In the genomic region with DNA sequence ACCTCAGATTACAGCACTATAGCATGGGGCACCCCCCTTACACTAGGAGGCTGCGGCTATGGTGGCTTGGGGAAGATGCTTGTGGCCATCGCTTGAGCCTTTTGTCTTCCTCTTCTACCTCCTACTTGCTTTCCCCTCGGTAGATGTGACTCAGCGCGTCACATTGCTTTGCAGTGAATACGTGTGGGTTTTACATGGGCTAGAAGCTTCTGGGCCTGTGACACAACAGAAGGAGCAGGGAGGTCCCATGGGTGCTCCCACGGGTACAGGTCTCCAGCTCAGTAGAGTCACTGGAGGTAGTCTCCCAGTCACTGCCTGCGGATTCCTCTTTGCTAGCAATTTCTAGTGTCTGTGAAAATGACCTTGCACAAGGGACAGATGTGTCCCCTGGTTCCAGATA, we compare ENCODE assay signal across 4 mouse cellular contexts.
"Had no signal": no experiment of that assay in that cellular context is flagged by ENCODE, and none has a peak within 500 bp of the region (broad histone marks: within the 10 kb centered on the region; RNA-seq: fewer than 3 reads in every experiment).

No protein-coding gene starts in this region.

- DNase-seq: kidney, adult 2 months; kidney, postnatal 25 days; lung, adult 2 months; lung, postnatal 36 days had no signal
